Comparison of ENCODE assay signal across 23 mouse cellular contexts in the genomic region with DNA sequence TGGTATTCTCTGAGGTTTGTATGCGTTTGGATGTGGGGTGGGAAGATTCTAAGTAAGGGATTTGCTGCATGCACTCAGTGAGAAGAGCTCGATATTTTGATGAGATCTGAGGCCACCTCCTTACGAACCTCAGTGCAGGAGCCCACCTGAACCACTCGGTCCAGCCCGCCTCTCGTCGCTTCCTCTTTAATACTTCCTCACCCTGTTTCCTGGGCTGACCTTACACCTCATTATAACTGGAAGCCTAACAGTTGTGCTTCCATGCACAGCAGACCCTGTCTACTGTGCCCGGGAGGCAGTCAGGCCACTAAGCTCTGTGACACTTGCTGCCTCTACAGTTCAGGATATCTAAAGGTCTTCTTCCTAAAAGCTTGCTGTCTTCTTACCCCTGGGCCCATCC. TPM values are rescaled to one million over a fixed set of nuclear protein-coding genes. Genes with fewer than 3 reads are reported as not detected.
"Had no signal": no experiment of that assay in that cellular context is flagged by ENCODE, and none has a peak within 500 bp of the region (broad histone marks: within the 10 kb centered on the region; RNA-seq: fewer than 3 reads in every experiment).

No protein-coding gene starts in this region.

- H3K4me3 ChIP-seq: limb, embryonic 10.5 days; limb, embryonic 13.5 days; liver, embryonic 12.5 days; liver, embryonic 15.5 days; lung, embryonic 15.5 days; neural tube, embryonic 13.5 days had no signal

- H3K27me3 ChIP-seq: lung, embryonic 15.5 days; neural tube, embryonic 13.5 days had no signal

- H3K4me1 ChIP-seq: limb, embryonic 13.5 days; liver, embryonic 12.5 days; liver, embryonic 15.5 days; lung, embryonic 15.5 days had no signal

- H3K9me3 ChIP-seq: limb, embryonic 10.5 days; limb, embryonic 13.5 days; liver, embryonic 12.5 days; liver, embryonic 15.5 days; lung, embryonic 15.5 days; neural tube, embryonic 13.5 days had no signal

- DNase-seq: kidney, adult 2 months; kidney, postnatal 36 days; layer of hippocampus, adult 9-11 months; liver; lung, adult 18-20 months; lung, postnatal 14 days; midbrain, embryonic 14.5 days; thymus, adult 2 months; thymus, postnatal 25 days had no signal

- H3K36me3 ChIP-seq: limb, embryonic 10.5 days; limb, embryonic 13.5 days; liver, embryonic 12.5 days; liver, embryonic 15.5 days; lung, embryonic 15.5 days; neural tube, embryonic 13.5 days had no signal

- ATAC-seq: inflammation-experienced regulatory T-cells, adult 6 months; intestine, postnatal 0 days; liver, embryonic 12.5 days had no signal

- H3K4me2 ChIP-seq: limb, embryonic 13.5 days; liver, embryonic 12.5 days; liver, embryonic 15.5 days; lung, embryonic 15.5 days; midbrain, embryonic 11.5 days; neural tube, embryonic 13.5 days had no signal

- H3K9ac ChIP-seq: limb, embryonic 13.5 days; liver, embryonic 12.5 days; liver, embryonic 15.5 days; lung, embryonic 15.5 days; neural tube, embryonic 13.5 days had no signal

- H3K27ac ChIP-seq: kidney, postnatal 0 days; limb, embryonic 10.5 days; limb, embryonic 13.5 days; liver, embryonic 12.5 days; liver, embryonic 15.5 days; lung, embryonic 15.5 days; macrophage; neural tube, embryonic 13.5 days had no signal

RNA-seq across cellular contexts. Expression of gene Cd101, which starts 50.1 kb away (rescaled TPM):
- total RNA-seq: megakaryocyte-erythroid progenitor cell, adult 5-6 weeks had no signal
- polyA plus RNA-seq: kidney, embryonic 14.5 days; kidney, postnatal 0 days; midbrain, embryonic 11.5 days; midbrain, embryonic 14.5 days; testis, adult 2 months had no signal
